Mouse (Mus musculus): Measurements from ENCODE around the gene Prpf19.

DNA sequence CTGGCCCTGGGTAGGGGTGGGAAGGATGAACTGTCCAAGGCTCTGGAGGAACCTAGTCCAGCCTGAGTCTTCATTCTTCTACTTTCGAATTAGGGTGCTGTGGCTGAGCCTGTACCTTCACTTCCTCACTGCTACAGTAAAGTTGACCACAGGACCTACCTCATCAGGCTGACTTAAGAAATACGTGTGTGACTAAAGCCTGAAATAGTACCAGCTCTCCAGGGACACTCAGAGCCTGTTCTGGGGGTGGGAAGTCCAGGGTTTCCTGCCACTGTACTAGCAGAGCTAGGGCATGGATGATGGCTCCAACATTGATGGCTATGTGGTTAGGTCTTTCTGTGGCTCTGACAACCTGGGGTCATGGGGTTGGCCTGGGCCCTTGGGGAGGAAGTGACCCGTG, 48.9 kb downstream of the Prpf19 start:
- TF ChIP-seq POLR2A (IDR thresholded peaks at IDR 0.05; ENCODE audit: borderline replicate concordance, control insufficient read depth, low read depth, low read length): no peak
- no peak for TF ChIP-seq CTCF (IDR thresholded peaks at IDR 0.05; ENCODE audit: control insufficient read depth, insufficient read depth, low read length)
